Mouse (Mus musculus) inflammation-experienced regulatory T-cells, adult 6 months (primary cell): Measurements from ENCODE around the gene Irs3. TPM values are rescaled to one million over a fixed set of nuclear protein-coding genes. Genes with fewer than 3 reads are reported as not detected.

Experiments used
- polyA plus RNA-seq, 3 experiments: library from polyadenylated mRNA; unstranded; fragments of 100-300 nt; shearing (Covaris generic); gene quantifications; one replicate each; pipeline ENCODE4 v1.2.1; 2017

Gene Irs3
- polyA plus RNA-seq, 3 experiments from 2014 or later = not detected

Other genes starting within 250 kb of the Irs3 start
- under 1 TPM; 0.19 to 0.55 (median 0.24) TPM for gene Zan, start 168.7 kb downstream of the Irs3 start, polyA plus RNA-seq
- gene Pop7, start 143.2 kb downstream of the Irs3 start, polyA plus RNA-seq = 10 to 100 TPM; 51.1 to 61.5 (median 59.1) TPM
- 10 to 100 TPM; 14.0 to 33.6 (median 31.4) TPM for gene Gigyf1, start 127.2 kb downstream of the Irs3 start, polyA plus RNA-seq
- not detected for gene Epo, start 112.5 kb downstream of the Irs3 start, polyA plus RNA-seq
- gene Gnb2, start 112.2 kb downstream of the Irs3 start, polyA plus RNA-seq = 10 to 100 TPM; 63.1 to 85.4 (median 72.9) TPM
- not detected for gene Actl6b, start 92.2 kb downstream of the Irs3 start, polyA plus RNA-seq
- 1 to 10 TPM in 2 of 3 experiments, not detected in 1; 1.3 to 1.9 TPM for gene Tfr2, start 75.9 kb downstream of the Irs3 start, polyA plus RNA-seq
- gene Mospd3, start 44.7 kb downstream of the Irs3 start, polyA plus RNA-seq = 10 to 100 TPM; 24.5 to 34.8 (median 31.0) TPM
- gene Pcolce, start 31.9 kb downstream of the Irs3 start, polyA plus RNA-seq = under 1 TPM in 2 of 3 experiments, not detected in 1; 0.40 to 0.80 TPM
- gene Fbxo24, start 16.7 kb downstream of the Irs3 start, polyA plus RNA-seq = under 1 TPM in 2 of 3 experiments, not detected in 1; 0.33 to 0.67 TPM
- gene Lrch4, start 16.6 kb downstream of the Irs3 start, polyA plus RNA-seq = 10 to 100 TPM; 57.9 to 66.2 (median 65.6) TPM
- gene Gm20605, start 16.5 kb downstream of the Irs3 start, polyA plus RNA-seq = 10 to 100 TPM in 2 of 3 experiments, 1 to 10 TPM in 1; 8.6 to 14.1 (median 13.3) TPM
- gene Sap25, start 4.4 kb downstream of the Irs3 start, polyA plus RNA-seq = 10 to 100 TPM; 18.2 to 49.8 (median 44.0) TPM
- gene Agfg2, start 39.0 kb upstream of the Irs3 start, polyA plus RNA-seq = 10 to 100 TPM; 16.1 to 21.7 (median 16.4) TPM
- gene Nyap1, start 95.9 kb upstream of the Irs3 start, polyA plus RNA-seq = under 1 TPM in 2 of 3 experiments, not detected in 1; 0.12 to 0.20 TPM
- 10 to 100 TPM; 43.3 to 83.4 (median 64.7) TPM for gene Tsc22d4, start 100.0 kb upstream of the Irs3 start, polyA plus RNA-seq
- 10 to 100 TPM in 1 of 3 experiments, 1 to 10 TPM in 2; 6.0 to 10.9 (median 6.5) TPM for gene Ppp1r35, start 133.1 kb upstream of the Irs3 start, polyA plus RNA-seq
- 10 to 100 TPM; 13.1 to 32.7 (median 29.8) TPM for gene Mepce, start 141.9 kb upstream of the Irs3 start, polyA plus RNA-seq
- gene Zcwpw1, start 142.1 kb upstream of the Irs3 start, polyA plus RNA-seq = 10 to 100 TPM in 2 of 3 experiments, 1 to 10 TPM in 1; 4.7 to 12.0 (median 11.0) TPM
- under 1 TPM in 2 of 3 experiments, not detected in 1; 0.19 to 0.79 TPM for gene Pilra, start 190.6 kb upstream of the Irs3 start, polyA plus RNA-seq
- gene Pilrb1, start 212.4 kb upstream of the Irs3 start, polyA plus RNA-seq = under 1 TPM in 1 of 3 experiments, not detected in 2; 0.38 TPM
- not detected for gene Pilrb2, start 226.1 kb upstream of the Irs3 start, polyA plus RNA-seq